Mouse (Mus musculus) G1E (cell line): Measurements from ENCODE around the gene Grk2.

Source experiments
- CTCF ChIP-seq: IDR thresholded peaks from 2 replicates; pipeline ENCODE4 v1.5.1; 2012; ENCODE audit warnings: low read depth, low read length, inconsistent platforms, mixed read lengths
- GATA1 ChIP-seq: IDR thresholded peaks from 2 replicates; pipeline ENCODE4 v1.6.1; 2012; ENCODE audit warnings: borderline replicate concordance, low read length, inconsistent platforms, mixed read lengths
- POLR2AphosphoS5 ChIP-seq: IDR thresholded peaks from 2 replicates; pipeline ENCODE4 v1.6.1; 2012; ENCODE audit warnings: low read depth, low read length, inconsistent platforms; ENCODE audit not compliant: insufficient replicate concordance
- TAL1 ChIP-seq: conservative IDR thresholded peaks from 2 replicates; pipeline ENCODE4 v1.6.1; 2012; ENCODE audit warnings: low read depth, low read length, inconsistent platforms, mixed read lengths

- TF ChIP-seq CTCF (no peak), POLR2AphosphoS5 (no peak), TAL1 (no peak), GATA1 (no peak)
These were observed 16.1 kb upstream of the Grk2 start for GRCm38 (mm10) chr19:4322134-4322533.
